Mouse (Mus musculus): ENCODE results near the gene Glra4. TPM values are rescaled to one million over a fixed set of nuclear protein-coding genes. Genes with fewer than 3 reads are reported as not detected.

Gene Glra4
- polyA plus RNA-seq (2021; fragmentation: Nextera tagmentation): 0.12 TPM in 1 of 2 replicates, not detected in the other
- long read RNA-seq, experiment 1, partial matches to known transcripts: 0 of 1 reads
- long read RNA-seq, experiment 1, other reads (novel, unspliced or antisense): 1 of 1 reads
- long read RNA-seq, experiment 2: 0 reads

DNA sequence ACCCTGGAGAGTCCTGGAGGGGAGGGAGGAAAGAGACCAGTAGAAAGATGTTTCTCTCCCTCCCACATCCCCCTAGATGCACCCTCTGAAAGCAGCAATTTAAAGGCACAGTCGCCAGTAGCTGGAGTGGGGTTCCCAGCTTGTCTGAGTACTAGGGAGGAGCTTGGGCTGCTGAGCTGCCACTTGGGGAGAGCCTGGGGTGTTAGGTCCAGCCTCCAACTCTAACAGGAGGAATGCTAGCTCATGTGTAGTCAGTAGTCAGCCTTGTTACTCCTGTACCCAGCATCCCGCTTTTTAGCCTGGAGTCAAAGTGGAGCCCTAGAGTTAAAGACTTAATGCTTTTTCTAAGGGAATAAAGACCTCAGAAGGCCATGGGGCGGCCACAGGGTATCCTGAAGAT, at the start of gene Glra4:
Glra4 (minus strand) TSS at position 101 of the 400 bp plus-strand sequence.

DNA sequence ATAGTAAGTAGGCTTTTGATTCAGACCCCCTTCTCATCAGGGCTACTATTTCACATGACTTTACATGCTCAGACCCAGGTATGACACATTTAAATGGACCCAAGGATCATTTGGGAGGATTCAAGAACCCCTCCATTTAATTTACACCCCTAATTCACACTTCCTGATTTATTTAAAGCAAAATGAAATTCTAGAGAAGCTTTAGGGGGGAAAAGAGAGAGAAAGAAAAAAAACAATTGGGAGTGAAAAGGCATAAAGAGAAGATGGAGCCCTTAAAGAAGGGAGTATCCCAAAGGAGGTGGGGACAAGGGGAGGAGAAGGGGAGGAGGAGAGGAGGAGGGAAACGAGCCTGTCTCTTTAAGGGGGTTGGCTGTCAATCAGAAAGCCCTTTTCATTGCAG, 42.4 kb upstream of the Glra4 start, which contains the start of gene Plp1:
Plp1 (plus strand) TSS at position 301 of the 400 bp plus-strand sequence.

GRCm38 (mm10) chrX:136743459-136743858, 36.5 kb downstream of the Glra4 start, which contains the start of gene Morf4l2:
Gene Morf4l2, minus strand, starts transcription at chrX:136743690.

Other genes with a start within 250 kb of the Glra4 start
- 0.10 TPM in 1 of 2 replicates, not detected in the other for gene Kir3dl2, start 236.1 kb downstream of the Glra4 start, polyA plus RNA-seq (2021; fragmentation: Nextera tagmentation)
- gene Tceal3, start 189.3 kb downstream of the Glra4 start, polyA plus RNA-seq (2021; fragmentation: Nextera tagmentation): 149 and 243 TPM in 2 replicates
- gene Tceal1, start 72.2 kb downstream of the Glra4 start, polyA plus RNA-seq (2021; fragmentation: Nextera tagmentation): 25.8 and 28.0 TPM in 2 replicates
- 166 and 194 TPM in 2 replicates for gene Morf4l2, start 36.5 kb downstream of the Glra4 start, polyA plus RNA-seq (2021; fragmentation: Nextera tagmentation)
- gene Plp1, start 42.5 kb upstream of the Glra4 start, polyA plus RNA-seq (2021; fragmentation: Nextera tagmentation): 803 and 1,072 TPM in 2 replicates
- gene Rab9b, start 88.6 kb upstream of the Glra4 start, polyA plus RNA-seq (2021; fragmentation: Nextera tagmentation): 6.4 and 9.2 TPM in 2 replicates
- gene H2bfm, start 147.2 kb upstream of the Glra4 start, polyA plus RNA-seq (2021; fragmentation: Nextera tagmentation): not detected in 2 replicates
- gene Tmsb15b2, start 195.4 kb upstream of the Glra4 start, polyA plus RNA-seq (2021; fragmentation: Nextera tagmentation): 24.6 and 37.6 TPM in 2 replicates
- 6.6 and 10.1 TPM in 2 replicates for gene Tmsb15l, start 196.7 kb upstream of the Glra4 start, polyA plus RNA-seq (2021; fragmentation: Nextera tagmentation)
- gene Tmsb15b1, start 196.7 kb upstream of the Glra4 start, polyA plus RNA-seq (2021; fragmentation: Nextera tagmentation): 19.3 and 27.2 TPM in 2 replicates
- gene Zcchc18, start 213.0 kb upstream of the Glra4 start, polyA plus RNA-seq (2021; fragmentation: Nextera tagmentation): 263 and 298 TPM in 2 replicates